Mouse (Mus musculus) testis, adult 2 months (tissue): ENCODE measurements at regions not wholly inside any gene's neighbourhood (a gene's known extent, or its start where the extent isn't known, plus 50 kb on each side); places are given as distances from the start of the nearest gene placed in this dataset.

Experiments
- CTCF ChIP-seq: fragments of 200-500 bp; IDR thresholded peaks from 2 replicates; pipeline ENCODE4 v1.5.1; 2012; ENCODE audit warnings: low read depth, mild to moderate bottlenecking, inconsistent platforms, low read length, moderate library complexity; ENCODE audit not compliant: control insufficient read depth, insufficient read depth, insufficient replicate concordance
- POLR2A ChIP-seq: fragments of 200-500 bp; IDR thresholded peaks from 2 replicates; pipeline ENCODE4 v1.6.1; 2012; ENCODE audit warnings: low read depth, mild to moderate bottlenecking, inconsistent platforms, low read length, moderate library complexity; ENCODE audit not compliant: control insufficient read depth

DNA sequence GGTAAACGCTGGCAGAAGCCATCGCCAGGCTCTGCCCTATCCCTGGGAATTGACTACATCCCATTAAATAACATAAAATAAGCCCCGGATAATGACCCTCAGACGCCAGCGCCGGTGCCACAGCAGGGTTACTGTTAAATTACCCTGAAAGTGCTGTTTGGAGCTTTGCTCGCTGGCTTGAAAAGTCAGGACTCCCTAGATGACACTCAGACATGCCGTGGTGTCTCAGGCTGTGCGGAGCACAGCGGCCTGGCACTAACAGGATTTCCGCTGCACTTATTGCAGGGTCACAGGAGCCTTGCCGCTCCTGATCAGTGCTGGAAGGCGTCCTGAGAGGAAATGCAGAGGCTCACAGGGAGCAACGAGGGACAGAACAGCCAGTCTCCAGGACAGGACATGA lies 175.2 kb downstream of the Cryba4 start:
- TF ChIP-seq CTCF (no peak), POLR2A (no peak)
